Mouse (Mus musculus): ENCODE measurements at regions not wholly inside any gene's neighbourhood (a gene's known extent, or its start where the extent isn't known, plus 50 kb on each side); places are given as distances from the start of the nearest gene placed in this dataset.

- no peak for DNase-seq
Measured at GRCm38 (mm10) chr2:75350902-75351301, 308.2 kb upstream of the Hnrnpa3 start.

- DNase-seq = no peak
Measured at GRCm38 (mm10) chr2:75351965-75352364, 307.1 kb upstream of the Hnrnpa3 start.

GRCm38 (mm10) chr2:75352564-75352963 is 306.5 kb upstream of the Hnrnpa3 start:
- DNase-seq = no peak

DNA sequence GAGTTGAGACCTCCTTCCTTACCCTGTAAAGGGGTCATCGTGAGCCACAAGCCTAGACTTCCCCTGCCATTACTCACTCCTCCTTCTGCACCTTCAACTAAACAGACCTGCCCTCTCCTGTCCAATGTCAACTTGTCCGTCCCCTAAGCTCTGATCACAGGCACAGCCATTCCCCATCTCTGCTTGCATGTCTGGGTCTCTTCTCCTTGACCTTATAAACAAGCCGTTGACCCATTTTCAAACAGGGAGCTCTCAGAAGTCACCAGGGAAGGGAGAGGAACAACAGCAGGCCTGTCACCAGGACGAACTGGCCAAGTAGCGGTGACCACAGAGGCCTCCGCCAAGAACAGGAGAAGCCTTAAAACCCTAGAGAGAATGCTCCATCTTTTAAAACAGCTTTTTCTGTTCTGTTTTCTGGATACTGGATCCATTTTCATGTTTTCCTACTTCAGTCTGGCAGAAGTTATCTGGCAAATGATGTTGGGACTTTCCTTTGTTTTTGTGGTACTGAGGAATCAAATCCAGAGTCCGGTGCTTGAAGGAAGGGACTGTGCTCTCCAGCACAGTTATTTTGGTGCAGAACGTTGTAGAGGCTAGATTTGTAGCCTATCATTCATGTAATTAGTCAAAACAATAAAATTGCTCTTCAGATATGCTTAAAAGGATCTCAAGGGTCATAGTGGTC is 302.2 kb upstream of the Hnrnpa3 start:
- peak; percentile 98 for DNase-seq

DNA sequence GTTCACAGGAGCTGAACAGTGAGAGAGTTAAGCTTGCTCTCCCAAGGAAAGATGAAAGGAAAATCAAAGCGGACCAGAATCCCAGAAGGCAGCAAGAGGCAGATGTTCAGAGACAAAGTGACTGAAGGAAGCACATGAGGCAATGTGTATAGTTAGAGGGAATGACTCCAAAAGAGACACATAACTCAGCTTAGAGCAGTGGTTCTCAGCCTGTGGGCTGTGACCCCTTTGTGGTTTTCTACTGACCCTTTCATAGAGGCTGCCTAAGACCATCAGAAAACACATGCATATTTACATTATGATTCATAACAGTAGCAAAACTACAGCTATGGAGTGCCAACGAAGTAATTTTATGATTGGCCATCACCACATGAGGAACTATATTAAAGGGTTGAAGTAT is 301.5 kb upstream of the Hnrnpa3 start:
- peak; percentile 75 for DNase-seq

DNA sequence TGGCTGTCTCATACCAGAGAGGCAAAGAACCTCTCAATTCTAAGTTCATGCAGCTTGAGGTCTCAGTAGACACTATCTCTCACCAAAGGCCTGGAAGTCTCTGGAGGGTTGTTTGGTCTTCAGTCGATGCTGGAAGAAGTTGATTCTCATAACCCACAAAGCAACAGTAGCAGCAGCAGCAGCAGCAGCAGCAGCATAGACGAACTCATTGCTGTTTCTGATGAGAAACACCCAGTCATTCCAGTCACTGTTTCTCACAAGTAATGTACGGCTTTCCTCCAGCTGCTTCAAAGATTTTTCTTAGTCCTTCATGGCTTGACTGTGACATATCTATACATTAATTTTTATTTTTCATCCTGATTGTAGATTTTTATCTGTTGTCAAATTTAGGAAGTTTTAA is 298.1 kb upstream of the Hnrnpa3 start:
- DNase-seq = peak; percentile 54

DNA sequence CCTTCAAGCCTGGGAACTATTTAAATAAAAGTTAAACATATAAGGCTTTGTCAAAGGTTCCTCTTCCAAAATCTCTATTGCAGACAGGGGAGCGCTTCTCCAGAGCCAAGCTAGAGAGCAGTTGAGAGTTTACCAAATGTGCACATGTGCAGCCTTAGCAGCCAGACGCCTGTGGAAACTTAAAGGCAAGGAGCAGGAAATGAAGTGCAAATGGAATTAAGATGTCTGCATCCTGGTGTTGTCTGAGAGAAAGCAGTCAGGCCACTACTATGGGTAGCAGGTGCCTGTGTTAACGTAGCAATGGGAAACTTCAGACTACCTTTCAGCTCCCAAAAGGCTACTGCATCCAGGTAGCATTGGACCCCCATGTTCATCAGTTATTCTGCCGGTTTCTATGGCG is 282.4 kb upstream of the Hnrnpa3 start:
- peak; percentile 37 for DNase-seq

DNA sequence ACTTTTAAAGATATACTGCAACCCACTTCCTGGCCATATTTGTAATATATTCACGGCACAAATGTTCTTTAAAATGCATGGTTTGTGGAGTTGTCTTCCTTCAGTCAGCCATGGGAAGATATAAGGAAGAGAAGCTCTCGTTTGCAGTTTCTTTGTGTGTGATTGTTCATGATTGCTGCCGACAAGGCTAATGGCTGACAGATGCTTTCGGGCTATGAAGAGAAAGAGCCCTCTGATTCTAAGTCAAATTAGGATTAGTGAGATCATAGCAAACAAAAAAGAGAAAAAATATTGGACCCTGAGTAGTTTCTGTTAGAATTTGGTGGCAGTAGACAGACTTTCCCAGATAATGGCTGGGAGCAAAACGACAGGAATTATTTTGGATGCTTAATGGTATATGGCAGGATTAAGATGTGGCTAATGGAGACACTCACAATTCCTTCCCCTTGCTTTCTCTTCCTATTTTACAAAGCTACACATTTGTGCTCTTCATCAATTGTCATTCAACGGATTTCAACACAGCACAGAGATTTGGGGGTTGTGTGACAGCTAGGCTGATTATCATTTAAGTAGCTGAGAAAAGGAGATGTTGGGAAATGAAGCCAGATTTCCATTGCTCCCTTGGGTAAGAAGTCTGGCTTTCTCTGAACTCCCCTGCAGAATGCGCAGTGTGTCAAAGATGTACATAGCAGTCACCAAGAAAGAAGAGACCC is 273.4 kb upstream of the Hnrnpa3 start:
- DNase-seq = peak; percentile 42

- DNase-seq = peak; percentile 64
Measured at GRCm38 (mm10) chr2:75386636-75387035, 272.4 kb upstream of the Hnrnpa3 start.

DNA sequence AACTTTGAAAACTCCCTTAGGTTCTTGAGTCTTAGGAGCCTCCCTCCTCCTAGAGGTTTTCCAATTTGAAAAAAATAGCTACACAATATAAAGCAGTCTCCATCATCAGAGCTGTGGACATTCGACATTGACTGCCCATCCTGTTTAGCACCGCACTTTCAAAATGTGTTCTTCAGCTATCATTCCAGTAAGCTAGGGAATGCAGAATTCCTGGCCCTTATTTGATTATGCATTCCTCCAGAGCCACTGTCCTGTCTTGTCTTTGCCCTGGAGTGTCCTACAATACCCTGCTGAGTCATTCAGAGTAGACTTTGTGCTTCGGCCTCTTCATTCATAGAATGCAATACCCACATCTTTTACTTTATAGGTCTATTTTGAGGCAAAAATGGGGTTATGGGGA is 267.0 kb upstream of the Hnrnpa3 start:
- no peak for DNase-seq

GRCm38 (mm10) chr2:75394928-75395673 is 264.0 kb upstream of the Hnrnpa3 start:
- peak; percentile 61 for DNase-seq

DNA sequence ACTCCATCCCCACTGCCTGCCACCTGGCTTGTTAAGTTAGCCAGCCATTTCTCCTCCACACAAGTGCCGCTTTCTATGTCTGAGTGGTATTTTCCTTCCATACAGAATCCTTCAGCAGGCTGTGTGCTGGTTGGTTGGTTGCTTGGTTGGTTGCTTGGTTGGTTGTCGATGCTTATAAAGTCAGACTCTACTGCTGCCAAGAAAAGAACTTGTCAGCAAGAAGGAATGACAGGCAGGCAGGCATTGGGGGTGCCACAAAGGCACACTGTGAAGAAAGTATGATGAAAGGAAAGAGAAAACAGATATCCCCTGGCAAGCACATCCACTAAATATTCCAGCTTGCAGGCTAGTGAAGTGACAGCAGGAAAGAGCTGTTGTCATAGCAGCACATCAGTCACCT is 263.0 kb upstream of the Hnrnpa3 start:
- DNase-seq = peak; percentile 43

DNA sequence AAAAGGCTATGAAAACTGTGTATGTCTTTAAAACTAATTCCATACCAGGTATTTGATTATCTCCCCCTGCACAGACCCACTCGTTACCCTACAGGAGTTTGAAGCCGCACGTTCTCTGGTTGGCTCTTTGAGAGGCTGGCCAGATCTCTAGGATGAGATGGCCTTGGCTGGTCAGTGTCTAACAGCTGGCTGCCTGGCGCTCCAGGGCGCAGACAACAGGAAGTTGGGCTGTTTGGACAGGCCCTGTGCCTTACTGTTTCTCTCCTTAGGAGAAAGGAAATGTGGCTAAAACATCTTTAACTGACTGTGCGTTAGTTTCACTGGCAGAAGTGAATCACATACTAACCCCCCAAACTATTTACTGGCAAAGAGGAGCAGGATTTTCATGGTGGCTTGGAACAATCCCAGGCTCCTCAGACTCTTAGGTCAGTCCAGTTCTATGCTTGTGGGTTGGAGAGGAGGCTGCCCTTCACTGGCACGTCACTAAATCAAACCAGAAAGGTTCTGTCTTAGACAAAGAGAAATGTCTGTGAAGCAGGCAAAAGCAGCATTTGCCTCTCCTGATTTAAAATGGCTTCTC is 258.7 kb upstream of the Hnrnpa3 start:
- peak; percentile 95 for DNase-seq

- DNase-seq = peak; percentile 64
Measured at GRCm38 (mm10) chr2:75403791-75404190, 255.3 kb upstream of the Hnrnpa3 start.

DNA sequence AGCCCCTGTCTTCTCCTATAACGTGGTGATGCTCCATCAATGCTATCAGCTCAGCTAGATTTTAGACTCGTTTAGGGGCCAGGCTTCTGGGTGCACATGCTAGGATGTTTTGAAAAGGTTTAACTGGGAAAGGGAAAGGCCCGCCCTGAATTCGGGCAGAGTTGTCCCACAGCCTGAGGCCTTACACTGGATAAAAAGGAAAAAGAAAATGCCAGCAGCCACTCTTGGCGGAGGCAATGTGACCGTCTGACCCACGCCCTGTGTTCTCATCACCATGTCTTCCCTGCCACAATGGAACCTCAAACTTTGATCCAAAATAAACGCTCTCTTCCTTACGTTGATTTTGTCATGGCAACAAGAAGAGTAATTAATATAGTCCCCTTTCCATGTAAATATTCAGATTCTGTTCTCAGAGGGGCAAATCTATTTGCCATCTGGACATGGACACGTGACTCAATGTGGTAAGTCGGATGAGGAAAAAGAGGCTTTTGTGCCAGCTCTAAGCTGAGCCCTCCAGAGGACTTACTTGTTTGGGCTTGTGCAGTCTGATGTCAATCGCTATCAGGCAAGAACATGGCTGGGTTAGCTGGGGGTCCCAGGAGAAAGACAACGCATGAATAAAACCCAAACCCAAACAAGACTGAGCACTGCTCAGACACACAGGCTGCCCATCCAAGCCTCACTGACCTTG is 253.4 kb upstream of the Hnrnpa3 start:
- peak; percentile 86 for DNase-seq

DNA sequence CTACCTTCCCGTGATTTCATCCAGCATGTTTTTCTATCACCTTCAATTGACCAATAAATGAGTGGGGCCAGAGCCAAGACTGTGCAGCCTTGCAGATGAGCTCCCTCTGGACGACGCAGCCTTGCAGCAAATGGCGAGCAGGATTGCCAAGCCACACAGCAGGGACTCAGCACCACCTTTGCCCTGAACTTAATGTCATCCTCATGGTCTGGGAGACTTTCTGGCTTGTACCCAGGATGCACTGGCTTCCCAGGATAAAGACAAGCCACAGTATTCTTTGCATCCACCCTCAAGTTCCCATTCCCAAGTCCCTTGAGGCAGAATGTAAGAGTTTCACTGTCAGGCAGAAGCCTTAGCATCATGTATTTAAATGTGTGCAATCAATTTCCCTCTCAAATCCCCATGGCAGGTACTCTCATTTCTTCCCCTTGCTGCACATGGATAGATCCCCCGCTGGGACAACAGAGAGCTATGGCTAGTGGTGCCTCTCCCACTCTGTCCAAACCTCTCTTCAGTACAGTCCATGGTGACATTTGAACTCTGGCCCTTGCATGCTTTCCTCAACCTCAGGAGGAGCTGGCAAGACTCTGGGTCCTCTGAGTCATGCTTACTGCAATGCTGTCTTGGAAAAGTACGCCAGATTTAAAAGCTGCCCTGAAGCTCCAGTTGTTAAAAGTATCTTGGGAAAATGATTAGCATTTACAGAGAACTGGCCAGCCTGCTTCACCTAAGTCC is 252.2 kb upstream of the Hnrnpa3 start:
- DNase-seq = peak; percentile 96

DNA sequence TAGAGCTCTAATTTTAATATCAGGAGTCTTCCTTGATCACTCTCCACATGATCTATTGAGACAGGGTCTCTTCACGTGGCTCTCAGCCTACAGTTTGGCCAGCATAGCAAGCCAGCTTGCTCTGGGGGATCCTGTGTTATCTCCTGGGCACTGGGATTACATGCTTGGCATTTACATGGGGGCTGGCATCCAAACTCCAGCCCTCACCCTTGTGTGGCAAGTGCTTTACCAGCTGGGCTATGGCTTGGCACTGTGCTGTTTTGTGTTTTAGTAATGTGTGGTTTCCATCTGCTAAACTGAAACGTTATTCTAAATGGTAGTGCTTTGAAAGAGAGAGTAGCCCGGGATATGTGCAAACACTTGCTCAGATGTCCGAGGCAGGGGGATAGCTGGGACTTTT is 251.5 kb upstream of the Hnrnpa3 start:
- peak; percentile 84 for DNase-seq

GRCm38 (mm10) chr2:75408016-75408415 is 251.0 kb upstream of the Hnrnpa3 start:
- DNase-seq = no peak

GRCm38 (mm10) chr2:75409806-75410205 is 249.3 kb upstream of the Hnrnpa3 start:
- DNase-seq = peak; percentile 55

DNA sequence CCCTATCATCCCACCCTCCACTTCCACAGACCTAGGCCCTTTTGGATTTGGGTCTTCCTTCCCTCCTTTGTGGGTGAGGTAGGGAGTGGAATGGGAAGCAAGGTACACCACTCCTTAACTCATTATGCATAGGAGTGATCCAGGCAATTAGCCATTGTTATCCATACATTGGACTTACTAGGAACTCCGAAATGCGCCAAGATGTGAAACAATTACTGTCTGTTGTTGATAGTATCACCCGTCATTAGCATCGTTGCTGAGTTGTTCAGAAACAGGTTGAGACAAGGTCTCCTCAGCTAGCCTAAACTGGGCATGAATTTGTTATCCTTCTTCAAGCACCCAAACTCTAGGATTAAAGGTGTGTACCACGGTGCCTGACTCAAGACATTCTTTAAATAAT is 246.3 kb upstream of the Hnrnpa3 start:
- no peak for DNase-seq

DNA sequence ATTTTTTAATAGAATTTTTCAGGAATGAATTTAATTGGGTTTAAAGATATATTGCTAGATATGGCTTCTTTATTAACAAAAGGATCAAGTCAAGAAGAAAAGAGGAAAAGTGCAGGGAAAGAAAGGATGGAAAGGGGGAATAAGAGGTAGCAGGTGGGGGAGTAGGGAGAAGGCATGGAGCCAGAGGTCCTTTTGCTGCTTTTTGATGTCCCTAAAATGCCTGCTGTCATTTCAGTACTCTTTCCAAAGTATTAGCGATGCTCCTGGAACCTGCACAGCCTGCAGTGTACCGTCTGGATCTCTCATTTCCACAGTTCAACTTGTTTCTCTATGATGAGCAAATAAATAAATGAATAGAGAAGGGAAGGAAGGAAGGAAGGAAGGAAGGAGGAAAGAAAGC is 240.4 kb upstream of the Hnrnpa3 start:
- DNase-seq = no peak

DNA sequence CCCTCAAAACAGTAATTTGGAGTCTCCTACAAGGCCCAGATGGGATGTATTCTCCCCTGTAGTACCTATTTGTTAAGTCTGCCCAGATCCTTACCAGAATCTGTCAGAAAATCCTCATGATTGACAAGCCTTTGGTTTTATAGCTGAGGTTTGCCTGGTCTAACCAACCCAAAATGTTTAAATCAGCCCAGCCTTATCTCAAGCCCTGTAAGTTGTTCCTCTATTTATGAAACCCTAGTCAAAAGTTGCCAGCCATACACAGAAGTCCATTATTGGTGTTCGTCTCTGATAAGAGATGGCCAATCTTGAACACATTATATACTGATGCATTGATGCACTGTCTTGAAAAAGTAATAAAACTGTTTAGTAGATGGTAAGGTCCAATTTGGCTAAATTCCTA is 239.9 kb upstream of the Hnrnpa3 start:
- DNase-seq = no peak
